Mouse (Mus musculus): ENCODE measurements around the gene Zc3h4.

The Zc3h4 gene

DNA sequence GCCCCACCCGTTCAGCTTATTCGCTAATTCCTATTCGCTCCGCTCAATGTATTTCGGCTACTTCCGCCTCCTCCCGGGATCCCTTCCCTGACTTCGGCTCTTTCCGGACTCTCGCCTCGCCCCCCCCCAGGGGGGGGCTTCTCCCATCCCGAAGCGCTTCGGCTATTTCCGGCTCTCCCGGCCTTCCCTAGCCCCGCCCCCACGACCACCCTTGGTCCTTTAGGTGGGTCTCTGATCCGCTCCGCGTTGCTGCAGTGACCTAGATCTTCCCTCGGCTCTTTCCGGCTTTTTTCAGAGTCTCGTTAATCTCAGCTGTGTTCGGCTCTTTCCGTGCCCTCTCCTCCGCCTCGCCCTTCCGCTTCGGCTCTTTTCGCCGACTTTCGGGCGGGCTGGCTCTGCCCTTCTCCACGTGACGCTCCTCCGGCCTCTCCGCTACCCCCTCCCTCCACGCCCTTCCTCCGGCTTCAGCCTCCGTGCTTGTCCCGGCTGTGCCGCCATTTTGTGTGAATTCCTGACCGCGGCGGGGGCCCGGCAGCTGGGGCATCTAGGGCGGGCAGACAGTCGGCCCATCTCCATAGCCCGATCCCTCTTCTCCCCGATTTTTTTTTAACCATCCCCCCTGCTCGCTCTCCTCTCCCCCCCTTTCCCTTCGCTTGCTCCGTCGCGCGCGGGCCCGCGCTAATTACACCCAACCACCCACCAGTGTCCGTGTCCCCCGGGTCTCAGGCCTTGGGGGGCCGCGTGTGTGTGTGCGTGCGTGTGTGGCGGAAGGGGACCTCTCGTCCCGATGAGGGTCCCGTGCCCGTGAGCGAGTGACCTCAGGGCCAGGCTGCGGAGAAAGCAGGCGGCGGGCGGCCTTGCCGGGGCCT, 656 bp upstream of the Zc3h4 start:
- in situ Hi-C loops (cut with MboI, MseI), result no loop called here

DNA sequence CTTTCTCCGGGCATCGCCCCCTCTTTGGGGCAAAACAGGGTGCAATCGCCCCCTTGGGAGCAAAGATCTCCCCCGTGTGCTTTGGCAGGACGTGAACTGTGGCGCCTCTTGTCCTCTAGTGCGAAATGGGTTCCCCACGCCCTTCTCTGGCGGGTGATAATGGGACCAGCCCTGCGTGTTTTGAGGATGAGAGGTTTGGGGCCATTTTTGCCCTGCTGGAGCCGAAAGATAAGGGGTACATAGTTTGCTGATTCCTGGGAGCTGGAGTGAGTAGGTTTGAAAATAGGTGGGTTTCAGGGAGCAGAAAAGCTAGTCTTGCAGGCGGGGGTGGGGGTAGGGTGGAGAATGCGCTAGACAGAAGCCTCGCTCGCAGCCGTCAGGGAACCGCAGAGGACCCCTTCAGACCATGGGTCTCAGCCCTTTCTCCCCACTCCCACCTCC, 1.3 kb downstream of the Zc3h4 start:
- in situ Hi-C loops (cut with MboI, MseI), result no loop called here

DNA sequence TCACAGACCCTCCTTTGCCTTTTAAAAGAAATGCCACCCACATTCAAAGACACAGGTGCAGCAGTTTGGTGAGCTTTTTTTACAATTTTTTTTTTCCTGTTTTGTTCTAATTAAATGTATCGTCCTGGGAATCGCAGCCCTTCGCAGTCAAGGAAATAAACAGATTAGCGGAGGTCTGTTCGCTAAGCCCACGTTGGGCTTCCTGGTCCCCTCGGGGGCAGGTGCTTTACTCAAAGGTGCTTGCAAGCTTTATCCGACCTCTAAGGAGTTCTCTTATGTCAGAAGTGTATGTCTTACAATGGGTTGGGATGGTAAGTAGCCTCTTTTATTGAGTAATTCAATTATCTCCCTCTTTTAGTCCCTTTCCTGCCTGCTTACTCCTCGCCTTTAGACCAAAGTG, 1.7 kb downstream of the Zc3h4 start:
- in situ Hi-C loops (cut with MboI, MseI), result no loop called here

DNA sequence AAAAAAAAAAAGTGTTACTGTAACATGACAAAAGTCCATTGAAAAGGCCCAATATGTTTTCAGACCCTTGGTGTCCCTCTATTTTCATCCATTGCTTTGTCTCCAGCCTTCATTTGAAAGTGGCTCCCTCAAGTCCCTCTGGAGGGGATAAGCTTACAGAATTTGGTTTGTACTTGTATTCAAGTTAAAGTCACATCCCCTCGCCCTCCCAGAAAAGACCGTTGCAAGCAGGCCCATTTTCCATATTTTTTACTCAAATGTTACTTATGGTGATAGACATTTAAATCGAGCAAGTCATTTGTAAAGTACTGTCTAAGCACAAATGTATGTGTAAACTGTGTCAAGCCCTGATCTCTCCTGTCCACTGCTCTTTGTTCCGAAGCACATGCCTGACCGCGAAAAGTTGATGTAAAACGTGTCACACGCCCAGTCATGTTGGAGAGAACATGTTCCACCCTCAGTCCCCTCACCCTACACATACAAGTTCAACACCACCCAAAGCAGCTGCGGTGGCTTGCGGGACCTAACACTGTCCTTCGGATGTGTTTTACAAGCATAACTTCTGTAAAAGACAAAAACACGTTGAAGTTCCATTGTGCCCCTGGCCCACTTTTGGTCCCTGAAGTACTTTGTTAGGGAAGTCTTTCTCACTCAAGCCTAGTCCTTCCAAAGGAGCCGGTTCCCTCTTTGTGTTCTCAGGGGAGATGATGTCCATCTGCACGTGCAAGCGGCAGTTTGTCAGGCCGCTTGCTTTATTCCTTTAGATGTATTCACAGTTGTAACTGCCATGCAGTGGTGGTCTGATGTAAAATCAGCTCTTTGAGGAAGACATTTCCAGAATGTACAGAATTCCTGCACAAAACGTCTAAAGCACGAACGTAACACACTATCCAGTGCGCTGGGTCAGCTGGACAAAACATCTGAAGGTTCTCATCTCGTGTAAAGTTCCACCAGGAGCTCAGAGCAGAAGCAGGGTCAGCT, 2.5 kb downstream of the Zc3h4 start:
- in situ Hi-C loops (cut with MboI, MseI), result no loop called here

DNA sequence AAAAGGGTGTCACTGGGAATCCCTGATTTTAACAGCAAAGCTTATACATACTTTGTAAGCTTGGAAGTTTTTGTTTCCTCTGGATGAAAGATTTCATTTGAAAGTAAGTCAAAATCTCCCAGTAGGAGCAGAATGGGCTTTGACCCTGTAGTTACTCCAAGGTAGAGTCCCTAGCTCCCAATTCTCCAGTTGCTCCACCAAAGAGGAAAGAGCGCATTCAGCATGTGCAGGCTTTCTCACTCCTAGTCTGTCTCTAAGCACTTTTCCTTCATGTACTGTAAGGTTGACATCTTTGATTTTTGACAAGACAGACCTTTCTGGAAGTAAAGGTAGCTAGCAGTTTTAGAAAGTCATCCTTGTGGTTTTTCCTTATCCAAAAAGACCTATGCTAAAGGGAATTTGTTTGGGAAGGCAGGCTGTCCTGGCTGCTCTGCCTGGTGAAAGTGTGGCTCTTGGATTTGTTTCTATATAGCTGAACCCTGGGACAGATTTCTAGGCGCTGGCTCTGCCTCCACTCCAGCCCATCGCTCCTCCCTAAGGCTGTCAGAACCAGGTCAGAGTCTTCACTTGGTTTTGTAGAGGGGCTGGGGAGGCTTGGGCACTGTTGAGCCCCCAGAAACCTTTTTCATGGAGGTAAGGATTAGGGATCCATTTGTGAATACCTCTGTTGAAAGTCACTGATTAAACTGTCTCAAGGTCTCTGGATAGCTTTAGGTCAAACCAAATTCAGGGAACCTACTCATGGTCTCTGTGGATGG, 3.8 kb downstream of the Zc3h4 start:
- in situ Hi-C loops (cut with MboI, MseI), result no loop called here

DNA sequence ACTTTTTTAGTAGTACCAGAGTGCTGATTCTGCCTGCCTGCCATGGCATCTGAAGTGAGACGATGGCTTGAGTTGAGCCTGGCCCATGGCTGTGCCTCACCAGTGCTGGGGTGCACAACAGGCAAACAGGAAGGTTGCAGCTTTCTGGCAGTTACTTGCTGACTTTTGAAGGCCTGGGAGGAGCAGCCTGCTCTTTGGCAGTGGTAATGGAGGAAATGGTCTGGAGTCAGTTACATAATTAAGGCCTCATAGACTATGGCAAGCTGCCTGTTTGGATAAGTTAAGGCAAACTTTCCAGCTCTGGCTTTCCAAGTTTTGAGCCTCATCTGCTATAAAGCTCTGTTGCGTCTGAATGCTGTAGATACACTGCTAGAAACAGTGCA, 4.4 kb downstream of the Zc3h4 start:
- in situ Hi-C loops (cut with MboI, MseI), result no loop called here

DNA sequence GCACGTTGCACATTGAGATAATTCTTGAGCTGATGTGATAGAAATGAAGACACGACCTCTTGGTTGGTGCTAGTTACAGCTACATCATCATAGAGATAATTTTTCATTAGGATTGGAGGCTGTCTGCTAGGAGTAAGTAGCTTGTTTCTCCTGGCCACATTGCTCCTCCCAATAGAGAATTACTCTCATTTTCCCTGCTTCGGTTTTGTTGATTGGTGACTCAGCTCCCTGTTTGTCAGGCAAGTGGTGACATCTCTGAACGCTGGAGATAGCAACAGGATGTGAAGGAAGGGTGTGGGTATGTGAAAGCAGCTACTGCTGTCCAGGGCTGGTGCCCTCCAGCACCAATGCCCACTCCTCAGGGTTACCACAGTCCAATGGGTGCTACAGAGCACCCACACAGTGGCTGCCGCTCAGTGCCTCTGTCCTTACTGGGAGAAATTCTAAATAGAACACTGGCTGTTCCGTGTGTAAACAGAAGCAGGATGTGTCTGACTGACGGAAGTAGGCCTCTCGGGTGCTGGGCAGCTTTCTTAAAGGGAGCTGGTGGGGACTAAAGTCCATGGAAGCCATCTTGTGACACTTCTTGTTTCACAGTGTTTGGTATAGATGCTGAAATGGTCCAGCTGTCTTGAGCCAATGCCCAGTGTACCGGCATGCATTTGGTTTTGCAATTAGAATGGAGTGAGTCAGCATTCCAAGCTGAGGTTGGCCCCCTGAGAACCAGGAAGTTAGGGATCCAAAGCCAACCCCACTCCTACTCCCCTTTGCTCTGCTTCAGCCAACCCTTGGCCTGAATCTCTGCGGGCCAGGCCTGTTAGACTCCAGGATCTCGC, 5.0 kb downstream of the Zc3h4 start:
- in situ Hi-C loops (cut with MboI, MseI), result no loop called here

DNA sequence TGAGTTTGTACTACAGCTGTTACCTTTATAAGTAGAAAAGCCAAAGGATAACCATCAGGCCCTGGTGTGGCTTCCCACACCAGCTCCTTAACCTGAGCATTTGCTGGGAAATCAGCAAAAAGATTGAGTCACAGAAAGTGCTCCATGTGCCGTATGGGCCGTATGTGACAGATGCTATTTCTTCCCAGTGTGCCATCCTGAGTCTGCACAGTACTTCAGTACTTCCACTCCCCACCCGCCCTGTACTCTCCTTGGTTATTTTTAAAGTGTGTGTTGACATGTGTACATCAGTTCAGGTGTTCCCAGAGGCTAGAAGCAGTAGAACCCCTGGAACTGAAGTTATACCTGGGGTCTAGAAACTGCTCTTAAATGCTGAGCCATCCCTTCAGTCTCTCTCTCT, 6.3 kb downstream of the Zc3h4 start:
- in situ Hi-C loops (cut with MboI, MseI), result no loop called here

DNA sequence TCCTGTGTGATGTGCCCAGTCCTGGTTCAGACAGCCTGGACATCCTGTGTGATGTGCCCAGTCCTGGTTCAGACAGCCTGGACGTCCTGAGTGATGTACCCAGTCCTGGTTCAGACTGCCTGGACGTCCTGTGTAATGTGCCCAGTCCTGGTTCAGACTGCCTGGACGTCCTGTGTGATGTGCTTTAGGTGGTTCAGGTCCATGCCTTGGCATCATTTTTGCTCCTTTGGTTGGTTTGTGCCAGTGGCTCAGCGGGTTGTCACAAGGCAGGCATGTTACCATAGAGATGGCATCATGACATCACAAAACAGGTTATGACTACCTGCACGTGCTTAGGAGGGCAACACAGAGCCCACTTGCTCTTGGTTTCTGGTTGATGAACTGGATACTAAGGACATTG, 10.4 kb downstream of the Zc3h4 start:
- in situ Hi-C loops (cut with MboI, MseI), result no loop called here

DNA sequence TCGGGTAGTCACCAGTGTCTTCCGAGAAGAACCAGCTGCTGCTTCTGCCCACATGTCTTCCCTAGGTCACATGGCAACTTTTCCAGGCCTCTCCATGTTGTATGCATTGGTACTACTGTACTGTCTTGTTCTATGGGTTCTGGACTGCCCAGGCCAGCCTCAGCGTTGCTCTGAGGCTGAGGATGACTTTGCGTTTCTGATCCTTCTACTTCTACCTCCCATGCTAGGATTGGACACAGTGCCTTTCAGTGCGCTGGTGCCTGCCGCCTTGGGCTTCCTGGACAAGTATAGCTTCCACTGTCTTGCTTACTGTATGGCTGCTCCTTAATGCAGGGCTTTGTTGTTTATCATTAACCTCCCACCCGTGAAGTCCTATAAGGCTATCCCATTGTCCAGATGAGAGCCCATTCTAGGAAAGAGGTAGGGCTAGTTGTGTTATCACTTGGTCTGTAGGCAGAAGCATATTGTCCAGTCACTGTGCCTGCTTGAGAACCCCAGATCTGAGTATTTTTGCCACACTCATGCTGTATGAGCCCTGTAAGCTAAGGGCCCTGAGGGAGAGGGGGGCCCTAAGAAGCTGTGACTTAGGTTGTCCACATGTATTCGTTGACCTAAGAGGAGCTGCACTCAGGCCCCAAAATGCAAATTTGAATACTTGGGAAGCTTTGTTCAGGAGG, 11.6 kb downstream of the Zc3h4 start:
- in situ Hi-C loops (cut with MboI, MseI), result no loop called here

DNA sequence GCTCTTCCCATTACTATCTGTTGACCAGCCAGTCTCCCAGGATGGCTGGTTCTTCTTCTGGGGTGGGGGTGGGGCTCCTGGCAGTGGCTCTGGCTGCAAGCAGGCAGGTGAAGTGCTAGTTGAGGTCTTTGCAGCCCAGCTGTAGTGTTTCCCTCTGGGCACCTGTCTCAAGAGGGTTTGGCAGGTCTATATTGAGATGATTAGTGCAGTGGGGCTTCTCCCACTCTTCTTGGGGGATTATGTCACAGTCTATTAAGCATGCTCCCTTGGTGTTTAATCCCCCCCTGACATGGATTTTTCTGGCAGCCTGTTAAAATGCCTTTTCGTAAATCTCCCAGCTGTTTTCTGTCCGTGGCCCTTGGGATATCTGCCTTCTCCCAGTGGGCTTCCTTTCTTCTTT, 12.2 kb downstream of the Zc3h4 start:
- in situ Hi-C loops (cut with MboI, MseI), result no loop called here

DNA sequence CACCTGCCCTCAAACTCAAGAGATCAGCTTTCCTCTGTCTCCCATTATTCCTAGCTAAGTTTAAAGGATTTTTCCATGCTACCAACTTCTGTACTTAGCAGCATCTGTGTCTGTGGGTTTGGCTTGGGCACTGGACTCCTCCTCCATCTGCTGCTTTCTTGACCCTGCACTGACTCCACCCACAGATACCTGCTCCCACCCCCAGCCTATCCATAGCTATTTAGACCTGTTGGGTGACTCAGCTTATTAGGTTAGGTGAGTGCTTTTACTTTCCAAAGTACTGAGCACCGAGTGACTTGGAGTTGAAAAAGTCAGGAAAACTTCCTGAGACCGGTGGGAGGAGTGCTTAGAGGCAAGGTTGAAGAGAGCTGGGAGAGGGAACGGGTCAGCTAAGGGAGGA, 14.7 kb downstream of the Zc3h4 start:
- in situ Hi-C loops (cut with MboI, MseI), result no loop called here

DNA sequence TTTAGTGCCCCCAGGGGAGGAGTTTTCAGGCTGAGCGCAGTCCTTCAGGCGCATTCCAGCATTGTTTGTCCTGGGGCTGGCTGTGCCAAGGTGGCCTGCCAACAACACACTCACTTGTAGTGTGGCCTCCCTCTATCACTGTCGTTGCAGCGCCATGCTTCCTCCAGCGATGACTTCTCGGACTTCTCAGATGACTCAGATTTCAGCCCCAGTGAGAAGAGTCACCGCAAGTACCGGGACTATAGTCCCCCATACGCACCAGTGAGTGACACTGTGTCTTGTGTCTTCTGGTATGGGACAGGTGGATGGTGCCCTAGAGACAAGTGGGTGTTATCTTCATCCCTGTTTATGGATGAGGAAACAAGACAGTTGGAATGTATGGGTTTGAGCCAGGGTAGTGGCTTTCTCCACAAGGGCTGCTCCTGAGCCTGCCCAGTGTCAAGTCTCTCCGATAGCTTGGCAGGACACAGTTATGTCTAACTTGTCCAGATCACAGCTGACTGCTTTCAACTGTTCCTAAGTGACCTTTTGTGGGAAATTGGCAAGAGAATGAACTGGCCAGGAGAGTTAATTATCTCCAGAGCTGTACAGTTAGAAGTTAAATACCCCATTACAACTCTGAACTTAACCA, 16.5 kb downstream of the Zc3h4 start:
- in situ Hi-C loops (cut with MboI, MseI), result no loop called here

DNA sequence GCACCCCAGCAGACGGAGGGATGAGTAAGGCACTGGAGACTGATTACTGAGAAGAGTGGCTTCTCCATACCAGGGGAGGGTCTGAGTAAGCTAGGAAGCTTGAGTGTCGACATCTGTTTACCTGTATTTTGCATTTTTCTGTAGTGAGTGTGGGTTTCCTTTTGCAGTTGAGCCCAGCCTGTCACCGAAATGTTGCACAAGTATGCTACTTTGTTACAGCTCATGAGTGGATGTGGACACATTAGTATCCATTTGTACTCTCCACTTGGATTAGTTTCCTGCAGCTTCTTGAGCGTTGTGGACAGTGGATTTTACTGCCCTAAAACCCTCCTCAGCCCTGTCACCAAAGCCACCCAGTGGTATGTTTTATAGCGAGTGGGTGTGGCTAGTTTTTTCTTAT, 18.0 kb downstream of the Zc3h4 start:
- in situ Hi-C loops (cut with MboI, MseI), result no loop called here

DNA sequence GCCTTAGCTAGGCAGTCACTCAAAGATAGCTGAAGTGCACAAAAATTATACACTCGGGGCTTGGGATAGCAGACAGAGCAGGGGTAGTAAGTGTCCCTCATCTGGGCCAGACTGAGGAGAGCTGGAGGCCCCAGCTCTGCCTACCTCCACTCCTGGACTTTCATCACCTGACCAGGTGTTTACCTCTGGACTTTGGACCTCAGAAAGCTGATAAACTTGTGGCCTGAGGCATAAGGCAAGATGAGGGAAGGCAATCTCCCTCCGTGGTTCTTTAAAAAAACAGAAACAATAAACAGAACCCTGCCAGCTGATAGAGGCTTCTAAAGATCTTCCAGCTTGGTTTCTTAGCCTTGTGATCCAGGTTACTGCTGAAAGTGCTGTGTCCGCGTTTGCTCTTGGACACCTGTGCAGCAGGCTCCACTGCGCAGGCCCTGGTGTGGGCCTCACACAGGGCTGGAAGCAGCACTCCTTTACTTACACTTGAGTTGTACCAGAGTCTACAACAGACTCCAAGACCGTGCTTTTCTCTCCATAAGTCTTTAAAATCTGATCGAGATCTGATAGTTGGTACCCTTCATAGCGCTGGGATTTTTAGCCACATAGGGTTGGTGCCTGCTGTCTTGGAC, 19.9 kb downstream of the Zc3h4 start:
- in situ Hi-C loops (cut with MboI, MseI), result no loop called here

DNA sequence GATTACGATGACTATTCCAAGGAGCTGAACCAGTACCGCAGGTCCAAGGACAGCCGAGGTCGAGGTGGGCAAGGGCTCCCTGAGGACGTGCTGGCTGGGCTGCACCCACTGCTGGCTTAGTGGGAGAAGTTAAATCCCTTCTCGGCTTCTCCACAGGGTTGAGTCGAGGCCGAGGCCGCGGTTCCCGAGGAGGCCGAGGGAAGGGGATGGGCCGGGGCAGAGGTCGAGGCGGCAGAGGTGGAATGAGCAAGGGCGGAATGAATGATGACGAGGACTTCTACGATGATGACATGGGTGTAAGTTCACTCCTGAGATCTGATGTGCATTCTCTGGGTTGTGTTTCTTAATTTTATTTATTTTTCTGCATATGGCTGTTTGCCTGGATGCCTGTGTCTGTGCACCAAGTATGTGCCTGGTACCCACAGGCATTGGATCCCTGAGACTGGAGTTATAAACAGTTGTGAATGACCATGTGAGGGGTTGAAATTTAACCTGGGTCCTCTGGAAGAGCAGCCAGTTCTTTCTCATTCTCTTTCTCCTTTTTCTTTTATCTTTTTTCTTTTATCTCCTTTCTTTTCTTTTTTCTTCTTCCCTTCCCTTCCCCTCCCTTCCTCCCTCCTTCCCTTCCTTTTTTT, 21.6 kb downstream of the Zc3h4 start:
- in situ Hi-C loops (cut with MboI, MseI), result no loop called here

DNA sequence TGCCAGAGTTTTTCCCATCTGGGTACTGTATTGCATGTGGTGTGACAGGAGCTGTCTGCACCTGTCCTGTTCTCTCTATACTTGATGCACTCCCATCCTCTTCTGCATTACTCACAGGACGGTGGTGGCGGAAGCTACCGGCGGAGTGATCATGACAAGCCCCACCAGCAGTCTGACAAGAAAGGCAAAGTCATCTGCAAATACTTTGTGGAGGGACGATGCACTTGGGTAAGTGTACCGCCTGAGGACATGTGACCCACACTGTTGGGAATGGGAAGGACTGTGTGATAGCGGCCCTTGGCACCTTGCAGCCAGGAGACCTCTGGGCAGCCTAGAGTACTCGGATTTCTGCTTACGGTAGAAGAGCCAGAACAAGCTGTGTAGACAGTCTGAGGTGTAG, 23.0 kb downstream of the Zc3h4 start:
- in situ Hi-C loops (cut with MboI, MseI), result no loop called here

DNA sequence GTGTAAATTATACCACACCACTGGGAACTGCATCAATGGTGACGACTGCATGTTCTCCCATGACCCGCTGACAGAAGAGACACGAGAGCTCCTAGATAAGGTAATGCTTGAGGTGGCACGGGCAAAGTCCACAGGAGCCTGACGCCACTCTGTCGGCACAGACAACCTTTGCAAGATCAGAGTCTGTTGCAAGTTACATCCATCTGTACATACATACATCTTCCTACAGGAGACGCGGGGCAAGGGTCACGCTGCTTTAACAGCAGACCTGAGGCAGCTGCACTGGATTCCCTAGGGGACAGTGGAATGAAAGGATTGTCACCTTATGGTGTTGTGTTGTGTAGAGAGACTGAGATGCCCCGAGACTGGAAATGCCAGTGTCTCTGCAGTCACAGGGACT, 25.0 kb downstream of the Zc3h4 start:
- in situ Hi-C loops (cut with MboI, MseI), result no loop called here

DNA sequence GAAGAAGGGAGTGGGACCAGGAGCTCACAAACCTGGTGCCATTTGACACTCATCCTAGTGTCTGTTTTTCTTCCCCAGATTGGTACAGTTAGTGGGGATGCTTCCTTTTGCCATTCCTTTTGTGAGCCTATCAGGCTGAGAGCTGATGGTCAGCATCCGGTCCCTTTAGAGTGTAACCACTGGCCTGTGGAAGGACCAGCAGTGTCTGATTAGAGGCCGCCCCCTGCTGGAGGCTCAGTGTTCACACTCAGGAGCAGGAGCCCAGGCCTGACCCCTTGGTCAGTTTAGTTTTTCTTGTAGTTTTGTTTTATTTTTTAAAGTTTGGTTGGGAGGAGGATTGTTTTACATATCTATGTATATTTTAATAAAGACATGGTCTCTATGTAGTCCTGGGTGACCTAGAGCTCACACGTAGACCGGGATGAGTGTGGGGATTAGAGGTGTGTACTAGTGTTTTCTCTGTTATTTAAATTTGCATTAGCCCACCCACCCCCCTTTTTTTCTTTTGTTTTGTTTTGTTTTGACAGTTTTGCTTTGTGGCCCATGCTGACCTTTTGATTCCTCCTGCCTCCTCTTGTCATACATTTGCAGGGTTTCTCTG, 25.5 kb downstream of the Zc3h4 start:
- in situ Hi-C loops (cut with MboI, MseI), result no loop called here

Data from T-helper 17 cell (primary cell).